Mouse (Mus musculus): ENCODE data around the gene Adh1.

GRCm38 (mm10) chr3:138312965-138313364 lies 52.2 kb downstream of the Adh1 start, which contains the start of gene Adh6a:
- TF ChIP-seq GATA1 (IDR thresholded peaks at IDR 0.05; ENCODE audit: low read length) (no peak), TAL1 (IDR thresholded peaks at IDR 0.05; ENCODE audit: low read length) (no peak)
